Mouse (Mus musculus): ENCODE data around the gene Lmbr1l. TPM values are rescaled to one million over a fixed set of nuclear protein-coding genes. Genes with fewer than 3 reads are reported as not detected.

Lmbr1l gene
- total RNA-seq, 2 experiments from 2014 or later: 7.4 to 9.8 TPM

GRCm38 (mm10) chr15:98869342-98870178 is 48.5 kb downstream of the Lmbr1l start:
- peak in 1 of 2 experiments; percentile 40 for DNase-seq

GRCm38 (mm10) chr15:98868346-98869063 is 49.5 kb downstream of the Lmbr1l start:
- DNase-seq: no peak

GRCm38 (mm10) chr15:98867321-98867720 is 50.7 kb downstream of the Lmbr1l start:
- DNase-seq: peak; percentile 77 to 86

GRCm38 (mm10) chr15:98866501-98866900 is 51.5 kb downstream of the Lmbr1l start:
- DNase-seq: no peak

- no peak for DNase-seq
Observed at GRCm38 (mm10) chr15:98865771-98866170, 52.3 kb downstream of the Lmbr1l start.

GRCm38 (mm10) chr15:98864951-98865350 is 53.1 kb downstream of the Lmbr1l start:
- DNase-seq: no peak

GRCm38 (mm10) chr15:98863451-98863958 is 54.5 kb downstream of the Lmbr1l start:
- DNase-seq: no peak

- DNase-seq: no peak
Observed at GRCm38 (mm10) chr15:98861701-98862410, 56.2 kb downstream of the Lmbr1l start.

- no peak for DNase-seq
Observed at GRCm38 (mm10) chr15:98860921-98861320, 57.1 kb downstream of the Lmbr1l start.

GRCm38 (mm10) chr15:98859319-98860043 is 58.5 kb downstream of the Lmbr1l start:
- DNase-seq: no peak

GRCm38 (mm10) chr15:98854214-98854613 is 63.8 kb downstream of the Lmbr1l start:
- no peak for DNase-seq

Other genes with a start within 250 kb of the Lmbr1l start
- 1 to 10 TPM in 1 of 2 experiments, under 1 TPM in 1; 0.77 to 1.3 TPM for gene Rnd1, start 240.8 kb downstream of the Lmbr1l start, total RNA-seq (2021)
- under 1 TPM; 0.67 to 0.72 TPM for gene Ccdc65, start 210.0 kb downstream of the Lmbr1l start, total RNA-seq (2021)
- gene Fkbp11, start 190.0 kb downstream of the Lmbr1l start, total RNA-seq (2021): 1 to 10 TPM; 7.9 to 8.5 TPM
- 10 to 100 TPM; 17.8 to 21.5 TPM for gene Arf3, start 155.0 kb downstream of the Lmbr1l start, total RNA-seq (2021)
- under 1 TPM; 0.10 to 0.20 TPM for gene Wnt10b, start 140.1 kb downstream of the Lmbr1l start, total RNA-seq (2021)
- gene Wnt1, start 128.4 kb downstream of the Lmbr1l start, total RNA-seq (2021): not detected
- gene Ddn, start 108.7 kb downstream of the Lmbr1l start, total RNA-seq (2021): under 1 TPM; 0.64 to 0.79 TPM
- 100 to 1,000 TPM; 107 to 125 TPM for gene Prkag1, start 86.7 kb downstream of the Lmbr1l start, total RNA-seq (2021)
- gene Kmt2d, start 47.0 kb downstream of the Lmbr1l start, total RNA-seq (2021): 10 to 100 TPM; 47.0 to 58.4 TPM
- 1 to 10 TPM; 1.5 to 2.2 TPM for gene Rhebl1, start 23.7 kb downstream of the Lmbr1l start, total RNA-seq (2021)
- 1 to 10 TPM in 1 of 2 experiments, under 1 TPM in 1; 0.87 to 1.8 TPM for gene Dhh, start 19.7 kb downstream of the Lmbr1l start, total RNA-seq (2021)
- 100 to 1,000 TPM; 138 to 153 TPM for gene Tuba1b, start 16.3 kb upstream of the Lmbr1l start, total RNA-seq (2021)
- not detected for gene Gm49450, start 35.3 kb upstream of the Lmbr1l start, total RNA-seq (2021)
- gene Tuba1a, start 35.5 kb upstream of the Lmbr1l start, total RNA-seq (2021): 10 to 100 TPM; 63.6 to 78.8 TPM
- gene Tuba1c, start 111.7 kb upstream of the Lmbr1l start, total RNA-seq (2021): 10 to 100 TPM; 31.8 to 41.4 TPM
- under 1 TPM in 1 of 2 experiments, not detected in 1; 0.15 TPM for gene Prph, start 136.9 kb upstream of the Lmbr1l start, total RNA-seq (2021)
- gene Troap, start 156.3 kb upstream of the Lmbr1l start, total RNA-seq (2021): under 1 TPM in 1 of 2 experiments, not detected in 1; 0.28 TPM
- gene C1ql4, start 169.6 kb upstream of the Lmbr1l start, total RNA-seq (2021): not detected
- gene Dnajc22, start 174.9 kb upstream of the Lmbr1l start, total RNA-seq (2021): 1 to 10 TPM in 1 of 2 experiments, under 1 TPM in 1; 0.37 to 1.2 TPM
- 1 to 10 TPM; 7.1 to 7.7 TPM for gene Spats2, start 207.7 kb upstream of the Lmbr1l start, total RNA-seq (2021)